Mouse (Mus musculus) brain, embryonic 18.5 days (tissue): ENCODE results near the gene Cdk14.
"Not testable (repeated sequence)": the region's sequence is repeated elsewhere in the genome, so short reads cannot be mapped to it uniquely, and the experiment has no call there.

Experiments used
- DNase-seq: peaks from one replicate; pipeline ENCODE4 v3.0.0-alpha.2; 2012; ENCODE audit warnings: low read depth, low spot score

Gene Cdk14

DNA sequence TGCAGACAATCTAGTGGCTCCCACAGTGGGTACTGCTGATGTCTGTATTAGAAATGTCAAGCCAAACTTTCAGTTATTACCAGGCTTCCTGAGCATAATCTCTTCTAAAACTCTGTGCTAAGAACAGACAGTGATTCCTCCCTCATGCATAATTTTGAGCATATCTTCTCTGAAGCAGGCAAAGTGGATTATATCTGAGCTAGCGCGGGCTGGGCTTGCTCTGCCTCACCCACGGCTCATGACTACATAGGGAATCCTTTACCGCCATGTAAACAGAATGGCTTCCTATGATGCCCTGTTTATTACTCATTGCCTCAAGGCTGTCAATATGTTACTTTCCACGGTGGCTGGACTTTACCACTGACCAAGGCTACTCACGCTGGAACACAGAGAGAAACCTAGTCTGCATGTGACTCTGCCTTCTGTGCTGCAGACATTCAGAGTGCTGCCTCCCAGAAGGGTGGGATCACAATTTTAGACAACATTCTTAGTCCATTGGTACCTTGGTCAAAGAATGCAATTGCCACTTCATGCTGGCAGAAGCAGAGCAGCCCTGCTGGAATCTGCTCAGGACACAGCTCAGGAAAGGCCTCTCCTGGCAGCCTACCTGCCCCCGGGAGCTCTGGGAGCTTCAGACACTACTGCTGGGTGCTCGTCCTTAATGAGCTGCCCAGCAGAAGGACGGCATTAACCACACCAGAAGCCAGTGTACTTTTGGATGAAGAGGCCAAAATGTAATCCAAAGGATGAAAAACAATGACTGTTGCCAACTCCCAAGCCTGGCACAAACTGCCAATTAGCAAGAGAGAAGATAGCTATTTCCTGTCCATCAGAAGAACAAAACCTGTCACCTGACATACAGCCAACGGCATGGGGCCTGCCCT, 503.5 kb downstream of the Cdk14 start:
- no peak for DNase-seq

DNA sequence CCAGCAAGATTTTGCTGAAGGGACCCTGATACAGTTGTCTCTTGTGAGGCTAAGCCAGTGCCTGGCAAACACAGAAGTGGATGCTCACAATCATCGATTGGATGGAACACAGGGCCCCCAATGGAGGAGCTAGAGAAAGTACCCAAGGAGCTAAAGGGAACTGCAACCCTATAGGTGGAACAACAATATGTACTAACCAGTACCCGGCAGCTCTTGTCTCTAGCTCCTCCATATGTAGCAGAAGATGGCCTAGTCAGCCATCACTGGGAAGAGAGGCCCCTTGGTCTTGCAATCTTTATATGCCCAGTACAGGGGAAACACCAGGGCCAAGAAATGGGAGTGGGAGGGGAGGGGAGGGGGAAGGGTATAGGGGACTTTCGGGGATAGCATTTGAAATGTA, 515.2 kb downstream of the Cdk14 start:
- not testable (repeated sequence) for DNase-seq

DNA sequence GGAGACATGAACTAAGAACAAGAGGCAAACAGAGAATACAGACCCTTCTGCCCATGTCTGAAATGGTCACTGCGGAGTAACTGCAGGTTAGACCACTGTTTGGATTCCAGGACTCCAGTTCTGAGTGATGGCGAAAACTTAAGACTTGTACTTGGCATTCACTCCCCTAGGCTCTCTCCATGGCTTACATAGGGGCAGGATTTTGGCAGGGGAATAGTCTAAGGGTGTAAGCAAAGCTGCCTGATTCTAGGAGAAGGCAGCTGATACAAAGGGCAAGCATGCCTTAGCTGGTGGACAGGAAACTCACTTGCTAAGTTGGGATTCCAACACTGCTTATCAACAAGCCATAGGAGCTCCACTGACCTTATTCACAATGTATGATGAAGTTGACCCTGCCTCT, 521.9 kb downstream of the Cdk14 start:
- no peak for DNase-seq

DNA sequence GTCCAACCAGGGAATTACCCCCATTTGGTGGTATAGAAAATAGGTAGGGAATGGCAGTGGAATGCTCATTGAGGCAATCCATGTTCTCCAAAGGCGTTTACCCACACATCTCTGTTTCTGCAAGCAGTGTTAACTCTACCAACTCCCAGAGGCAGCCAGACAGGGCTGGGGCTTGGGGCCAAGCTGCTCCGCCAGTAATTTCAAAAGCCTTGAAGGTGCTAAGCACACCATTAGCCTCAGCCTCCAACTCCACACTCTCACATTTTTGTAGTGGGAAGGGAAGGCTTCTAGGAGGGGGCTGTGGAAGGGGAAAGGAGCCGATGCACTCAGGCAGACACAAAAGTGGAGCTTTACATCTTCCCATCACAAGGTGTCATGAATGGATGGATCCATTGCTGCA, 525.1 kb downstream of the Cdk14 start:
- no peak for DNase-seq

DNA sequence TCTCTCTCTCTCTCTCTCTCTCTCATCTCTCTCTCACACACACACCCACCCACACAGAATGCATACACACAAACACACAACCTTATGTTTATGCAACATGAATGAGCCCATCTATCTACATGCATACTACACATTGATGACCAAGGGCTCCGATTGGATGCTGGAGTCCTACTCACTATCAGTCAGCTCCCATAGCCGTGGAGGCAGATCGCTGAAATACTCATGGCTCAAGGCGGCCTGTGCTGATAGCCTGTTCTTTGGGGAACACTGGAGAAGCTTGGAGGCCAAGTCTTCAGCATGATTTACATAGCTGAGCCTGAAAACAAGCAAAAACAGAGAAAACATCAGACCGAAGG, 526.3 kb downstream of the Cdk14 start:
- DNase-seq = no peak

DNA sequence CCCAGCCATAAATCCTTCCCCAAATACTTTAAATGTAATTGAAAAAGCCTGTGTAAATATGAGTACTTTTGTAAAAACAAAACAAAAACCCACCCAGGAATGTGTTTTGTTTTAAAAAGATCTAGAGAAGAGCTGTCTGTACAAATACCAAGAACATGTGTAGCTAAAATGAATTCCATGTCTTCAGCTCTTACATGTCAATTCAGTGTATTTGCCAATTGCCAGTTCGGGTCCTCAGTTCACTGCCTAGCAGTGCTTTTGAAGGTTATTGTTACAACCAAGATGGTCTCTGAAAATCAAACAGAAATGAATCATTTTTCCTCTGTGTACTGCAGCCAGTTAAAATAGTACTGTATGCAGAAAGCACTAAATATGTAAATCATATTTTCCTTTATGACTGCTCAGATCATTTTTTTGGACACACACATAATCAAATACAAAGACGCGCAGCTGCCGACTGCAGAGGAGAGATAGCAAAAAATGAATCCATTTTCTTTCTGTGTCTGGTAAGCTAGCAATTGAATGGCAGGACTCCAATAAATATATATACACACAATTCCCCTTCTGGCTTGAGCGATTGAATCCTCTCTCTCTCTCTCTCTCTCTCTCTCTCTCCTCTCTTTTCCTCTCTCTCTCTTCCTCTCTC, 526.8 kb downstream of the Cdk14 start:
- DNase-seq = no peak

DNA sequence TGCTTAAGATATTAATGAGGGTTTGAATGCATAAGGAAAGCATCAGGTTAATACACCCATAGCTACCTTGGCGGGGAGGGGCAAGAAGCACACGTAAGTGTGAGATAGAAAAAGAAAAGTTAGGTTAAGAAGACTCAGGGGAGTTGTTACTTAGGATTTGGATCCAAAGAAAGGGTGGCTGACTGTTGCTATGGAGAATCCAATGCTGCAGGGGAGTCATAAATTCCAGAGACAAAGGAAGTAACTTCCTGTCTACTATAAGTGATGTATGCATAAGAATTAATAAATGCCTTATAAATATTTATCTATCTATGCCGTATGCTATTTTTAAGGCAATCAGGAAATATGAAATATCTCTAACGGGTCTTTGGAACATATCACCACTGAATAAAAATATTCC, 527.4 kb downstream of the Cdk14 start:
- no peak for DNase-seq

DNA sequence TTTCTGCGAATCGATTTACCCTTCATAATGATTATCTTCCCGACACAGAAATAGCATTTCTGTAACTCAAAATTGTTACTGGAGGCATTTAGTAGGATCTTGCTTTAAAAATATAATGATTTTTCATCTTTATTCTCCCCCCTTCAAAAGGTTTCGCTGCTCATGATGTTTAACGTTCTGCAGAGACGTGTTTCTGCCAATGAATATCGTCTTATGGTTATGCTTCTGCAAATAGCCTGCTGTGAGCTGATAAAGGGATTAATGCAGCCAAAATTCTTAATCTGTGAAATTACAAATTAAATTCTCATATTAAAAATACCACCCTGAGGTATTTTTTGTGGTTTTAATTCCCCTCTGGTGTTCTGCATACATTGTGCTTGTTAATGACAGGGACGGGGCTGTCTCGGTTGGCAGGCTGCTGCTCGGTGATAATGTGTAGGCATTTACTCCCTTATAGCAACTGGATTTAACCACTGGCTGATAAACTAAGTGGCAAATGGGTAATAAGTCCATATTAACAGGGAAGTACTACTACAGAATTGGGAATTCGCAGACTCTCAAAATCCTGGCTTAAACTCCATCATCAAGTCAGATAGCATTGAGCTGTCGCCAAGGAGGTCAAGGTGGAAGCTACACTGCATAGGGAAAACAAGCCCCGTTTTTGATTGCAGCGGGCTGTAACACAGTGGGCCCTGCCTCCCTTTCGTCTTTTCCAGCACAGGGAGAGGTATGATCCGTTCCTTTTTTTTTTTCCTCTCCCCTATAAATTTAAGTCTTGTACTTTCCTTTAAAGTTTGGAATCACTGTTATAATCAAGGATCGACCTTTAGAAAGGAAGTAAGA, 528.0 kb downstream of the Cdk14 start:
- no peak for DNase-seq

DNA sequence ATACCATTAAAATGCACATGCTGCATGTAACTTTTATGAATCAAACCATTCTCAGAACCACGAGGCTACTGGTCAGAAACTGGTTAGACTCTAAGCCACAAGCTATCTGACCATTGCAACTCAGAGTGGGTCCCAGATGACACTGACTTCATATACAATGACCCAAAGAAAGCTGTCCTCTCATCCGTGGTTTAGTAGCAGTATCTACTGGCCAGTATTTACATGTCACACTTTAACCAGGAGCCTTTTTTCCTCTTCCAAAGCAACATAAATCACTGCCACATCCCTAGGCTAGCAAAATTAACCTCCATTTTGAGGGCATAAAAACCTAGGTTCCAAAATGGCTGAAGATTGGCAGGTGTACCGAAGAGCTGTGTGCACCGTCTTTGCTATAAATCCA, 533.0 kb downstream of the Cdk14 start:
- no peak for DNase-seq

DNA sequence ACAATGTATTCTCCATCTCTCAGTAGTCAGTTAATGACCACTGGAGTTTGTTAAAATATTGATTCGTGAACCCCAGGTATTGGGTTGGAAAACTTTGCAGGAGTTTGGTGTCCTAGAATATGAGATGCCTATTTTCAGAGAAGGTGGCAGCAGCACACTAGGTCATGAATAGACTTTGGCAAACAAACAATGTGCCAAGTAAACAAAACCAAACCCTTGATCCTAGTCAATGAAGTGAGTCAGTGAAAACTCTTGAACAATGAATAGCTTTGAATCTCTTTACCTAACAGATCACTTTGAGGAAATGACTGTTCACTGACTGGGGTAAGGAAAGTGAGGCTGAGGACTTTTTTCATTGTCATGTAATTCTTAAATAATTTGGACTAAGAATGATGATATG, 537.3 kb downstream of the Cdk14 start:
- DNase-seq = no peak

DNA sequence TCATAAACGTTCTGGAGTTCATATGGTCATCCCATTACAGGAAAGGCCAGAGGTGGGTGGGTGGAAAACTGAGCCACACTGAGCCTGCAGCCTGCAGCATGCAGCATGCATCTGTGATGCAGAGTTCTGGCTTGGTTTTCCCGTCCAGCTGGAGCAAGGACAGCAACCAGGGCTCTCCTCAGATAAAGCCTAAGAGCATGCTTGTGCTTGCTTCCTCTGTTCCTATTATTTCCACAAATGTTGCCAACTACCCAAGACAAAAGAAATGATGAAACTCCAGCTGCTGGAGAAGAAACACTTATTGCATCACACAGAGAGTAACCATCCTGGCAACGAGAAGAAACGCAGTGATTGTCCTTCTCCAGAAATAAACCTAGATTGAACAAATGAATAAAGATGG, 539.8 kb downstream of the Cdk14 start:
- no peak for DNase-seq

DNA sequence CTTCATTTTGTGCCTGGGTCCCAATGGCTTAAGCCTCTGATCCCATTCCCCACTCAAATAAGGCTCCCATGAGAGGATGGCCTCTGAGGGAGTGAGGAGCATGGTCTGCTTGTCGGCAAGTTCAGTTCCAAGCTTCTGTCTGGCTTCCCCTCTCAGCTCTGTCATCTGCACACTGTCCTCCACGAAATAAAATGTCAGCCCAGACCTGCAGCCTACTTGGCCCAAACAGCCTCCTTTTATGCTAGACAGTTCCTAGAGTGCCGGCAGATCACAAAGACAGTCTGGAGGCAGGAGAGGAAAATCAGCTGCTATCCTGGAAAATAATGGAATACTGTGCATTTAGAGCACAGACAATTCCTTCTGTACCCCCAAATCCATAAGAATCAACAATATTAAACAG, 541.2 kb downstream of the Cdk14 start:
- no peak for DNase-seq

DNA sequence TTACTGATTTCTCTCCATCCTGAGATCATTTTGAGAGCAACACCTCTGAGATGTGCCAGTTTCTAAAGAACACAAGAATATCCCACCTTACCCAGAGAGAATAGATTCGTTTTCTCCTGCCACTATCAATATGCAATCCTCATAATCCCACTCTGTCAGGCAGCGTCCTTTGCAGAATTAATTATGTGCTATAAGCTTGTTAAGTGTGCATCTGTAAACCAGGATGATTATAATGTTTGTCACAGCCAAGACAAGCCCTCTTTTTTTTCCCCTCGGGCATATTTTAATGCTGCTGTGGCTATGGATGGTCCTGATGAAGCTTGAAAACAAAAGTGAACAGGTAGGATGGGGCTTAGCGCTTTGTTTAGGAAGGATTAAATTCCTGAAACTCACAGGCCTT, 542.5 kb downstream of the Cdk14 start:
- no peak for DNase-seq

DNA sequence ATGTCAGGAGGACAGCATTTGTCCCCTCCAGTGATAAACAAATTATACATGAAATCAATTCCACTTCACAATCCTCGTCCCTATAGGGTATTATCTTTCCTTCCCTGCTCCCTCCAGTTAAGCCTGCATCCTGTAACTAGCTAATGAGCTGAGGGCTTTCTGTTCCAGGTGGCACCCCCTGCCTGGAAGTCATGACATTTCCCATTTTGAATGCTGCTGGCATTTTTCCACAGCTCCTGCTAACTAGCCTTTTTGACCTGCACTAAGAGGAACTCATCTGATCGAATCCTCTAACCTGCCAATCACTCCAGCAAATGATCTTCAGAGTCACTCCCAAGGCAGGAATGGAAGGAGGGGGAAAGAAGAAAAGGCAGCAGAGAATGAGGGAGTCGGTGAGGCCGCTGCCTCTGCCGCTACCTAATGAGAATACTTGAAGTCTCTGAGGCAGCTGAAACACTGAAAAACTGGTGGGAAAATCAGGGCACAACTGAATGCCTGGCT, 542.9 kb downstream of the Cdk14 start:
- no peak for DNase-seq

DNA sequence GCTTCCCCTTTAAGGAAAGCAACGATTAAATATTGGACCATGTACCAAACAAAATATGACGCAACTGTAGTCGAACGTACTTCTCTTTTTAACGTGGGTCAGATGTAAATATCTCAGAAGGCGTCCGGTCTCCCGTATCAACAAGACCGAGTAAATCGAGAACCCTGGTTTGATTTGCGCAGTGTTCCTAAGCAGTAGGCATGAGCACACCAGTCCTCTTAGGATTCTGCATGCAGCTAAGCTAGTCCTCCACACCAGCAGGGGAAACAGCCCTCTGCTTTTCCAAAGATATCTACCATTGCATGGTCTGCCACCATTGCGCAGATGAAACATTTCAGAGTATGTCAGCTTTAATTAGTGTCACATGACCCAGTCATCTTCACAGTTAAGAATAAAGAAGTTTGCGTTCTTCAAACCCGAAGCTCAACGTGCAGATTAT, 543.4 kb downstream of the Cdk14 start:
- DNase-seq = no peak

DNA sequence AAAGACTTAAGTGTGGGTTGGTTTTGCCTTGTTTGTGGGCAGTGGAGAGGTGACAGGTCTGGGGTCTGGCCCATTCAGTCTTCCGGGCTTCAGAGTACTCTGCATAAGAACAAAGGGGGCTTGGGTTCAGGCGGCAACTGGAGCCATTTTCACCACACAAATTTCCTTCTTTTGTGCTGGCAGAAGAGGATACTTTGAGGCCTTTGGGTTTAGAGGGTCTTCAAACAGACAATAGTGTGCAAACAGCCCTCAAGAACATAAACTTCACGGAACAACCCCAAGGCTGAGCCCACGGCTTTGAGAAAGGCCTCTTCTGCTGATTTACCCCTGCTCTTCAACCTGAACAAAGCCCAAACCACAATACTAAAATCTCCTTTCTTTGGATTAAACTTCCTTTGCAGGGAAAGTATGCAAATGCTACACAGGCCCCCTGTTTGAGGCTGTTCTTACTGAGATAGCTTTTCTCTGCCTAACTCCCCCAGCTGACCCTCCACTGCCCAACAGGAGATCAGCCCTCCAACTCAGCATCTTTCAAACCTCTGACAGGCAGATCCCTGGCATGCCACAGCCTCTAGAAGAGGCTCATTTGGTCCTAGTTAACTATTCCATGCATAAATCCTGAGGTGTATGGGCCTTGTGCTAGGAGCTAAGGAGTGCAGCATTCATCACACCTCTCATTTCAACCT, 549.9 kb downstream of the Cdk14 start:
- no peak for DNase-seq

DNA sequence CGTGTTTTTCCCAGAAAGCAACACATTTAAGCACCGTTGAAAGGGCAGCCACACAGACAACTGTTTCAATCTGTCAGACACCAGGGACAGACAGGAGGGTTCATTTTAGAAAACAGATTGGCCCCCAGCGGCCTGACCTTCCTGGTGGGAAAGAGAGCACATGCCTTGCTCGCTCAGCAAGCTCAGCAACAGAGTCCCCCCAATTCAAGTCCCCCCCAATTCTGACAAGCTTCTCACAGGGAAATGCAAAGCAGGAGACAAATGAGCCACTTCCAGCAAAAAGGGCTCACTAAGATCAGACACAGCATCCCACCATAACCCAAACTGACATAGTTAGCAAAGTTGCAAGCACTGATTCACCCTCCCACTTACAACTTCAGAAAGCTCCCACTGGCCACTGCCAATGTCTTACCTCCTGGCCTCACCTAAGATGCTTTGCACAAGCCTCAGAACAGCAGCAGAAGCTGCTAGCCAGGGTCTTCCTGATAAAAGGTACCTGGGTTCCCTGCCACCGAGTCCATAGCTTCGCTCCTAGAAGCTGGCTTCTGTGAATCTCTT, 551.5 kb downstream of the Cdk14 start:
- no peak for DNase-seq

DNA sequence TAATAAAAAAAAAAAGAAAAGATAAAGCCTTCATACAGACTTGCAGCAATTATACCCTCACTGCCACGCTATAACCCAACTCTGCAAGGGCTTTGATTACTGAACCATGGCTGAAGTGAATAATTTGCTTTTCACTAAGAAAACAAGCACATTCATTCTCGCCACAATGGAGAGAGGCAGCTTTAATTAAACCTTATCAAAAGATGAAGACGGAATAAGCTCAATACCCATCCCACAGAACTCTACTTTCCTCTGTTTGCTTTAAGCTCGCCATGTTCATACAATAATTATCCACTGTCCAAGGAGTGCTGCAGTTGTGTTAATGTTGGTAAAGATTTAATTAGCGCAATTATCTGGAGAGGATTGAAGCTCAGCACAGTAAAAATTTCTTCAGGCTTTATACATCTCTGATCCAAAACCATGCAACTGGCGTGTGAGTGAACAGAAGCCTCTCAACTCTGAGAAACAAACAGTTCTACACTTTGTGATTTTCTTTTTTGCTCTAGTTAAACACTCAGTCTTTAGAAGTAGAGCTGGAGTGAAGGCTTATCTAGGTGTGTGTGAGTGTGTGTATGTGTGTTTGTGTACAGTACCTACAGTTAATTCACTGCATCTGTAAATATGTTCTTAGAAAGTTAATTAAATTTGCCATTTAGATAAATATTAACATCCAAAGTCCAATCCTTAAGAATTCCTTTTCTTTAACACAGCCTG, 552.1 kb downstream of the Cdk14 start:
- no peak for DNase-seq

DNA sequence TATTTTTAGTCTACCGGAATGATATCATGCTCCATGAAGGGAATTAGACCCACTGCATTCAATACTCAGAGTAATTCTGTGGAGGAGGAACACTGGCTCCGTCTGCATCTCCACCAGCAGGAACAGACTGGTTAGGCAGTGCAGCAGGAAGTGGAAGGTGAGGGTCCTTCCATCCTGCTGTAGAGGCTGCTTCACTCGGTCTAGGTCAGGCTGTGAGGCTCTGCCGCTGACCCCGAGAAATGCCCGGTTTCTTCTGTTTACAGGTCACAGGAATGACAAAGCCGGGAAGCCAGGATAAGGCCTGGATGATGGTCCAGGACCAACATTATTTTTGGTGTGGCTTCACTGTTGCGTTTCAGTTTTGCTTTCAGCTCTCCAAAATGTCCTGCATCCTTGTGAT, 553.2 kb downstream of the Cdk14 start:
- no peak for DNase-seq

DNA sequence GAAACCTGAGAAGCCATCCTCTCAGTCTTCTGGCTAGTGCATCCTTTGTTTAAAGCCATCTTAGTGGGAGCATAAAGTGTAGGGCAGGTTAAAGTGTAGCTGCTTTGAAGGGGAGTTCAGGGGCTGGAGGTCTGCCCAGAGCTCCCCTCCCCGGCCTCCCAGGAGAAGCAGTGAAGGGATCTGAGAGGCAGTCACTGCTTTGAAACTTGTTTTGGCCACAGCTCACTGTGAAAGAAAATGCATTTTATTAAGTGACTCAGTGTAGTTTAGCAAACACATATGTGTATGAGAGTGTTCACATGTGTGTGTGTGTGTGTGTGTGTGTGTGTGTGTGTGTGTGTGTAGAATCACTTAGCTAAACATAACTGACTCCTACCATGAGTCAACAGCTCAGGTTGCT, 554.0 kb downstream of the Cdk14 start:
- DNase-seq = no peak

DNA sequence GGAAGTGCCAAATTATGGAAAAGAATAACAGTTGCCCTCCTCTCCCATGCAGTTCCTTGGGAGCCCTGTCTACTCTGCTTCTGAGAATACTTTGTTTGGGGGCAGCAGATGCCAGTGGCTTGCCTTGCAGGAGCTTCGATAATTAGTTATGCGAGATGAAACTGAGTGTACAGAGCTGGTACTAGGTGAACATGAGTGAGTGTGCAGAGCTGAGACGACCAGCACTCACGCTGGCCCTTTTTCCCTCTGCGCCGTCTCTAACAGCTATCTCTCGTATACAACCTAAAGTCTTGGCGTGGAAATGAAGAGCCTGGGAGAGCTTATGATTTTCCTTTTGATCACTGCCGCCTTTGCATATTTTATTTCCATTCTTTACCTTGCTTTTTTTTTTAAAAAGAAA, 558.5 kb downstream of the Cdk14 start:
- DNase-seq = no peak
